Mouse (Mus musculus): ENCODE measurements around the gene Crebl2. TPM values are rescaled to one million over a fixed set of nuclear protein-coding genes. Genes with fewer than 3 reads are reported as not detected.

Crebl2 gene
- total RNA-seq, 2 experiments from 2014 or later: 31.8 to 36.6 TPM

DNA sequence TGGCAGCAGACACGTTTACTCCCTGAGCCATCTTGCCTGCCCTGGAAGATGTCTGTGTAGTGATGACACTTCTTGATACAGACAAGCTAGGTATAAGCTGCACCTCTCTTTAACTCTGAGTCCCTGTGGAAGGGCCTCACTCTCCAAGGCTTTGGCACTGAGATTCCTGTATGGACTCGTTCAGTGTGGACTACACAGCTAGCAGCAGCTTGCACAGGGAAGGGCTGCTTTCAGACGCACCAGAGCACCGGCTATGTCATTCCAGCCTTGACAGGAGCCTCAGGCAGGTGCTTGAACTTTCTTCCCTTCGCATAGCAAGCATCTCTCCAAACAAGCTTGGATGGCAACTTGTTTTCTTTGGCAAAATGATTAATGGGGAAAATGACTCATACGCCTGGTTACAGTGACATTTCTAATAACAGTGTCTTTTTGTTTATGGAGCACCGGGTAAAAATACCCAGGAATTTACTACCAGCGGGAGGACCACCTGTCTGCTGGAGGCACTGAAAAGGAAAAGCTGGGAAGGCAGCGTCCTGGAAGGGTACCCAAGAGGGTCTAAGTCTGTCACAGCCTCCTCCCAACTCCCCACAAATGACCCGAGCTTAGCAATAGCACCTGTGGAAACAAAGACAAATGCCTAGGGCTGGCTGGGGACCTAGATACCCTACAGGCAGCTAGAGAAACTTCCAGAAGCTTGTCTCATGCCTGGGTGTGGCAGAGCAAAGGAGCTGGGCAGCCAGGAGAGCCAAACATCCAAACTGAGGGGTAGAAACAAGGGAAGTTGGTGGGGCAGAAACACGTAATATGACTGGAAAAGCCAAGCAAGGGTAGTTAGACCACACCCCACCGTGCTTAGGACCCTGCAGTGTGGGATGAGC, 12.7 kb upstream of the Crebl2 start:
- intact Hi-C loops (cut with DNase I): no loop called here
- DNase-seq (ENCODE audit: low spot score in 2 of 2): no peak

GRCm38 (mm10) chr6:134819741-134820140, 10.2 kb upstream of the Crebl2 start:
- DNase-seq (ENCODE audit: low spot score in 2 of 2): no peak
- intact Hi-C loops (cut with DNase I): no loop called here

- intact Hi-C loops (cut with DNase I): no loop called here
- DNase-seq (ENCODE audit: low spot score in 2 of 2): no peak
These were observed 9.5 kb upstream of the Crebl2 start for GRCm38 (mm10) chr6:134820411-134820810.

- intact Hi-C loops (cut with DNase I): no loop called here
- DNase-seq (ENCODE audit: low spot score in 2 of 2): no peak
These were observed 7.1 kb upstream of the Crebl2 start for GRCm38 (mm10) chr6:134822844-134823243.

DNA sequence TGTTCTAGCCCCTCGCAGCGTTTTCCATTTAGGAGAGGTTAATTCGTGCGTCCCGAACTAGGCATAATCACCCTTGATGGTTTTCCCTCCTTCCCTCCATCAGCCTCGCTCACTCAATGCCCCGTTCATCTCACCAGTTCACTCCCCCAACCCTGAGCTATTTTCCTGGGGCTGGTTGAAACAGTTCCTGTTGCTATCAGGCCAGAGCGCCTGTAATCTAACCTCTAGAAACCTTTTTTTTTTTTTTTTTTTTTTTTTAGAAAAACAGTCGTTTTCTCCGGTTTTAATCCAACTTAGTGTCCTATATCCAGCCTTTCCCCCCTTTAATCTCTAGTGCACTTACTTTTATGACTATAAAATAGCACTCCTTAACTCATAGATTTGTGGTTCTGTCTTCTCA, 822 bp downstream of the Crebl2 start:
- intact Hi-C loops (cut with DNase I): no loop called here
- DNase-seq (ENCODE audit: low spot score in 2 of 2): no peak

GRCm38 (mm10) chr6:134834585-134835251, 4.8 kb downstream of the Crebl2 start:
- intact Hi-C loops (cut with DNase I): no loop called here
- no peak for DNase-seq (ENCODE audit: low spot score in 2 of 2)

DNA sequence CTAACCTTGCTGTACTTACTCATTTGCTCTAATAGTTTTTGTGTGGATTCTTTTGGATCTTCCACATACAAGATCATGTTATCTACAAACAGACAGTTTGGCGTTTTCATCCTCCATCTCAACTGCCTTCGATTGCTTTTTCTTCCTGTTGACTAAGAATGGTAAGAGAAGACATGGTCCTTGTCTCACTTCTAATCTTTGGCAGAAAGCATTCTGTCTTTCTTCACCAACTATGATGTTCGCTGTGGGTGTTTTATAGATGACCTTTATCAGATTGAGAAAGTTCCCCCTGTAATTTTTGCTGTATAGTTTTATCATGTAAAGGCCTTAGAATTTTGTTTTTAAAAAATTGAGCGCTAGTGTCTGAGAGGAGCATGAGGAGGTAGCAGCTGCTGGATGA, 8.2 kb downstream of the Crebl2 start:
- intact Hi-C loops (cut with DNase I): no loop called here
- DNase-seq (ENCODE audit: low spot score in 2 of 2): no peak

DNA sequence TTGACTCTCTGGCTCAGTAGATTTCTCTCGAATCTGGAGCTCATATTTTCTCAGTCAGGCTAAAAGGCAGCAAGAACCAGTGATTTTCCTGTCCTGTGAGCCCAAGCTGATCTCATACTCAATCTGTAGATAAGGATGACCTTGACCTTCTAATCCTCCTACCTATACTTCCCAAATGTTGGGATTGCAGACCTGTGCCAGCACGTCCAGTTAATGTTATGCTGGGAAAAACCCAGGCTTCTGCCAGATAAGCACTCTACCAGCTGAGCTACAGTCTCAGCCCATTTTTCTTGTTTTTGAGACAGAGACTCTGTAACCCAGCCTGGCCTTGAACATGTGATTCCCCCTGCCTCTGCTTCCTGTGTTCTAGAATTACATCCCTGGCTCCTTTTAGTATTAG, 10.4 kb downstream of the Crebl2 start:
- intact Hi-C loops (cut with DNase I): no loop called here
- DNase-seq (ENCODE audit: low spot score in 2 of 2): no peak

- no peak for DNase-seq (ENCODE audit: low spot score in 2 of 2)
- intact Hi-C loops (cut with DNase I): no loop called here
These were observed 15.8 kb downstream of the Crebl2 start for GRCm38 (mm10) chr6:134845726-134846125.

GRCm38 (mm10) chr6:134846308-134846707, 16.4 kb downstream of the Crebl2 start:
- DNase-seq (ENCODE audit: low spot score in 2 of 2): no peak
- intact Hi-C loops (cut with DNase I): no loop called here

GRCm38 (mm10) chr6:134847550-134847949, 17.6 kb downstream of the Crebl2 start:
- no peak for DNase-seq (ENCODE audit: low spot score in 2 of 2)
- intact Hi-C loops (cut with DNase I): no loop called here

- intact Hi-C loops (cut with DNase I): no loop called here
- DNase-seq (ENCODE audit: low spot score in 2 of 2): no peak
These were observed 18.4 kb downstream of the Crebl2 start for GRCm38 (mm10) chr6:134848197-134848890.

GRCm38 (mm10) chr6:134849461-134849860, 19.5 kb downstream of the Crebl2 start:
- intact Hi-C loops (cut with DNase I): no loop called here
- DNase-seq (ENCODE audit: low spot score in 2 of 2): no peak

DNA sequence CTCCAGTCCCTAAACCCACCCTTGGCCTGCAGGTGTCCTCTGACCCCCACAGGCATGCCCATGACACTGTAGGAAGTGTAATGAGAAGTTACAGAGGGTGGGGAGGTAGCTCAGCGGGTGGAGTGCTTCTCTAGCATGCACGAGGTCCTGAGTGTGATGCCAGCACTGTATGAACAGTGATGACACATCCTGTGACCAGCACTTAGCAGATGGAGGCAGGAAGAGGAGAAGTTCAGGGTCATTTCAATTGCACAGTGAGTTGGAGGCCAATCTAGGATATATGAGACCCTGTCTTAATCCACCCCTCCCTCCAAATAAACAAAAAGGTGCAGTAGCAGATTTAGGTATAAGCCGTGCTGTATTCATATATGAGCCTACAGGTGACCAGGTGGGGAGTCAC, 20.0 kb downstream of the Crebl2 start:
- intact Hi-C loops (cut with DNase I): no loop called here

GRCm38 (mm10) chr6:134854782-134855181, 24.8 kb downstream of the Crebl2 start:
- DNase-seq (ENCODE audit: low spot score in 2 of 2): no peak
- intact Hi-C loops (cut with DNase I): no loop called here

More for the DNA sequence above, 20.0 kb downstream of the Crebl2 start:
- DNase-seq (ENCODE audit: low spot score in 2 of 2): no peak

GRCm38 (mm10) chr6:134855926-134856325, 26.0 kb downstream of the Crebl2 start:
- DNase-seq (ENCODE audit: low spot score in 2 of 2): no peak
- intact Hi-C loops (cut with DNase I): no loop called here

DNA sequence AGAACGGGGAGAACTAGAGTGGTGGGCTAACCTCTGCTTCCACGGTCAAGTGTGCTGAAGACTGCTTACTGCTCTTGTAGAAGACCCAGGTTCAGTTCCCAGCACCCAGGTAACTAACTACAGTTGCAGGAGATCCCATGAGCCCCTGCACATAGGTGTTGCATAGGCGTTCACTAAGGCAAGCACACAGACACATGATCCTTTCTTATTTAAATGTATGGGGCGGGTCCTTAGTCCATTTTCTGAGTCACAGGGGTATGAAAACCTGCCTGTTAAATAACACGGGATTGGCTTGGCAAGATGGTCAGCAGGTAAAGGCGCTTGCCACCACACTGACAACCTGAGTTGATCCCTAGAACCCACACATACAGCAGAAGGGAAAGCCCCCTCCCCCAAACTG, 29.1 kb downstream of the Crebl2 start:
- intact Hi-C loops (cut with DNase I): no loop called here
- DNase-seq (ENCODE audit: low spot score in 2 of 2): no peak

GRCm38 (mm10) chr6:134860275-134860674, 30.3 kb downstream of the Crebl2 start:
- no peak for DNase-seq (ENCODE audit: low spot score in 2 of 2)
- intact Hi-C loops (cut with DNase I): loop anchor here (10.0 kb wide), 1 partner anchor 435 kb away; no protein-coding TSS in a partner anchor

GRCm38 (mm10) chr6:134861386-134861785, 31.4 kb downstream of the Crebl2 start:
- intact Hi-C loops (cut with DNase I): loop anchor here (10.0 kb wide), 1 partner anchor 437 kb away; no protein-coding TSS in a partner anchor
- DNase-seq (ENCODE audit: low spot score in 2 of 2): no peak

DNA sequence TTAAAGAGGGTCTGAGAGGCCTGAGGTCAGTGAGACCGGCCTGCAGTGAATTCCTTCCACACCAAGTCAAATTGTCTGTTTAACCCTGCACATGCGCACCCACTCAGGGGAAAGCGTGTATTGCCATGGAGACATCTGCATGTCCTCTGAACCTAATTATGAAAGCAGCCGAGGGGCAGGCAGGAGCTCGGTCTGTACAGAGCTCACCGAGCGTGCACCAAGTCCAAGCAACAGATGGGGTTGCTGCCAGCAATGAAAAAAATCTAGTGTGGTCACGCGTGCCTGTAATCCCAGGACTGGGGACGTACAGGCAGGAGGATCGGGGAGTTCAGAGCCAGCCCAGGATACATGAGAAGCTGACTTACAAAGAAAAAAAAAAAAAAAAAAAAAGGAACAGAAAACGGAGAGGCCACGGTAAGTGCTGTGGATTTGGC, 32.7 kb downstream of the Crebl2 start:
- intact Hi-C loops (cut with DNase I): loop anchor here (2.0 to 10.0 kb wide), 2 partner anchors 204 to 438 kb away; no protein-coding TSS in a partner anchor
- peak in 1 of 2 experiments; percentile 26 for DNase-seq (ENCODE audit: low spot score in 2 of 2)

Measured in left cerebral cortex, postnatal 36 days (tissue).